Comparison of ENCODE assay signal across 28 mouse cellular contexts in the genomic region with DNA sequence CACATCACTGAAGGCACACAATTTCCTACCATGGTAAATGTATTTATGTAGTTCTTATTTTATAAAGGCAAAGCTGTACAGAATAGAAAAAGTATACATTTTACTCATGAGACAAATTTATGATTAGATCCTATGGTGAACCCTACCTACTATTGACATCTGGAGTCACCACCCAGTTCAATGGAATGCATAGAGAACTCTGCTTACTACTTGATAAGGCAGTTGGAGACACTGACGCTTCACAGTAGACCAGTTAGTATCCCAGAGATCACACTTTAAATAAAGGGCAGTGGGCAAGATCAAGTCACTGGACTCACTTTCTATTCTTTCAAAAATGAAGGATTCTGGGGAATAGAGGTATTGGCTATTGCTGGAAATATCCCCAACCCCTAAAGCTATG. TPM values are rescaled to one million over a fixed set of nuclear protein-coding genes. Genes with fewer than 3 reads are reported as not detected.
A peak's percentile ranks its signal among the peaks of the same experiment; 100 is the strongest.
DNase-seq lines count a peak whose midpoint lies in the region; ATAC-seq lines count a peak whose summit lies in the region.
"Had no signal": no experiment of that assay in that cellular context is flagged by ENCODE, and none has a peak within 500 bp of the region (broad histone marks: within the 10 kb centered on the region; RNA-seq: fewer than 3 reads in every experiment).

No protein-coding gene starts in this region.

- peak; percentile 63; the same call in 1 of the 2 replicates for ATAC-seq in liver, embryonic 11.5 days (replicated peaks; ENCODE audit: low FRiP score)
- no peak for ATAC-seq in liver, embryonic 15.5 days (ENCODE audit: insufficient read depth)
- ATAC-seq: activated CD4-positive, CD25-positive, alpha-beta regulatory T cell, adult 4 months; CD4-positive, CD25-positive, alpha-beta regulatory T cell, adult 4 months; forebrain, embryonic 14.5 days; forebrain, embryonic 16.5 days; Patski had no signal

- H3K27ac ChIP-seq in liver, embryonic 11.5 days (ENCODE audit: low read depth, low read length): no peak overlapping the region
- H3K27ac ChIP-seq in liver, embryonic 15.5 days (replicated peaks): 0 out of 2 replicates have a peak overlapping the region, but pooled peaks have one; percentile 38
- H3K27ac ChIP-seq: embryonic facial prominence, embryonic 13.5 days; embryonic facial prominence, embryonic 15.5 days; forebrain, embryonic 10.5 days; forebrain, embryonic 12.5 days had no signal

- H3K9ac ChIP-seq in liver, embryonic 11.5 days (ENCODE audit: low read depth, low read length): no peak overlapping the region
- H3K9ac ChIP-seq in liver, embryonic 15.5 days: no peak overlapping the region
- H3K9ac ChIP-seq: embryonic facial prominence, embryonic 13.5 days; embryonic facial prominence, embryonic 15.5 days; forebrain, embryonic 12.5 days had no signal

- H3K4me3 ChIP-seq in liver, embryonic 11.5 days (ENCODE audit: low read depth, low read length): no peak overlapping the region
- H3K4me3 ChIP-seq in liver, embryonic 15.5 days (replicated peaks): no peak overlapping the region
- H3K4me3 ChIP-seq: embryonic facial prominence, embryonic 13.5 days; embryonic facial prominence, embryonic 15.5 days; erythroblast, embryonic 14.5 days; forebrain, embryonic 10.5 days; forebrain, embryonic 12.5 days had no signal

- H3K27me3 ChIP-seq in liver, embryonic 11.5 days (replicated peaks; ENCODE audit: control insufficient read depth, insufficient read depth, low read length): no peaks in the 10 kb centered on the region
- no peaks in the 10 kb centered on the region for H3K27me3 ChIP-seq in liver, embryonic 15.5 days
- H3K27me3 ChIP-seq: CH12.LX; embryonic facial prominence, embryonic 13.5 days; embryonic facial prominence, embryonic 15.5 days; forebrain, embryonic 12.5 days; Patski had no signal

- H3K36me3 ChIP-seq in liver, embryonic 11.5 days (ENCODE audit: control insufficient read depth, insufficient read depth, low read length): peaks cover 2% of the 10 kb centered on the region; the same call in 1 of the 2 replicates
- peaks cover 85% of the 10 kb centered on the region for H3K36me3 ChIP-seq in liver, embryonic 15.5 days (replicated peaks)

- no peak overlapping the region for H3K4me2 ChIP-seq in liver, embryonic 11.5 days
- H3K4me2 ChIP-seq in liver, embryonic 15.5 days: no peak overlapping the region
- H3K4me2 ChIP-seq: embryonic facial prominence, embryonic 13.5 days; embryonic facial prominence, embryonic 15.5 days; forebrain, embryonic 12.5 days had no signal

- H3K9me3 ChIP-seq in liver, embryonic 11.5 days (ENCODE audit: control insufficient read depth, low read length): no peaks in the 10 kb centered on the region
- H3K9me3 ChIP-seq in liver, embryonic 15.5 days (replicated peaks): no peaks in the 10 kb centered on the region
- H3K9me3 ChIP-seq: embryonic facial prominence, embryonic 13.5 days; embryonic facial prominence, embryonic 15.5 days; forebrain, embryonic 10.5 days; forebrain, embryonic 12.5 days; G1E had no signal

- no peak for DNase-seq in liver, embryonic 11.5 days (ENCODE audit: low spot score)
- DNase-seq in liver: no peak
- peak; percentile 47 for DNase-seq in c-Kit-positive CD71-positive TER-119-positive erythroid progenitor cells, embryonic 14.5 days (ENCODE audit: low spot score)
- no peak for DNase-seq in lung, postnatal 4 days
- DNase-seq: adrenal gland, adult 8-10 months; adrenal gland, postnatal 14 days; adrenal gland, postnatal 36 days; B cell, adult 2 months; cerebellum, adult 11 months; cerebellum, adult 18-20 months; cerebellum, adult 8-10 months; cerebellum, adult 9-11 months; cerebellum, postnatal 14 days; cerebellum, postnatal 36 days; embryo, embryonic 11 days had no signal

- 58% methylated on average over 1 of the region's 1 CpGs for WGBS in liver, embryonic 11.5 days
- WGBS in liver, embryonic 15.5 days (ENCODE audit: insufficient replicate concordance): 39% methylated on average over 1 of the region's 1 CpGs

- peaks cover 13% of the 10 kb centered on the region for H3K4me1 ChIP-seq in liver, embryonic 11.5 days (replicated peaks; ENCODE audit: control insufficient read depth, insufficient read depth, low read length)
- peaks cover 16% of the 10 kb centered on the region for H3K4me1 ChIP-seq in liver, embryonic 15.5 days (replicated peaks)
- H3K4me1 ChIP-seq: forebrain, embryonic 12.5 days had no signal

RNA-seq across cellular contexts. Expression of a gene that starts 30.3 kb away (rescaled TPM):
- 35.0 and 41.0 TPM in 2 replicates for polyA plus RNA-seq in liver, embryonic 11.5 days (2014; fragmentation: Nextera tagmentation; extraction: Ambion mirVana)
- polyA plus RNA-seq in liver, embryonic 15.5 days (2015; fragmentation: Nextera tagmentation; extraction: Ambion mirVana): 24.7 and 29.0 TPM in 2 replicates

RNA-seq across cellular contexts. Expression of a gene that starts 46.0 kb away (rescaled TPM):
- 39.5 and 41.1 TPM in 2 replicates for polyA plus RNA-seq in liver, embryonic 11.5 days (2014; fragmentation: Nextera tagmentation; extraction: Ambion mirVana)
- 28.0 and 30.8 TPM in 2 replicates for polyA plus RNA-seq in liver, embryonic 15.5 days (2015; fragmentation: Nextera tagmentation; extraction: Ambion mirVana)

RNA-seq across cellular contexts. Expression of a gene that starts 49.1 kb away (rescaled TPM):
- polyA plus RNA-seq in liver, embryonic 11.5 days (2014; fragmentation: Nextera tagmentation; extraction: Ambion mirVana): 25.7 and 26.9 TPM in 2 replicates
- polyA plus RNA-seq in liver, embryonic 15.5 days (2015; fragmentation: Nextera tagmentation; extraction: Ambion mirVana): 23.8 and 24.1 TPM in 2 replicates
- polyA plus RNA-seq: activated CD4-positive, CD25-positive, alpha-beta regulatory T cell, adult 4 months; CD4-positive, CD25-positive, alpha-beta regulatory T cell, adult 4 months; G1E; Patski had no signal
